Mouse (Mus musculus) kidney, postnatal 4 days (tissue): ENCODE measurements at regions not wholly inside any gene's neighbourhood (a gene's known extent, or its start where the extent isn't known, plus 50 kb on each side); places are given as distances from the start of the nearest gene placed in this dataset.
"Not testable (repeated sequence)": the region's sequence is repeated elsewhere in the genome, so short reads cannot be mapped to it uniquely, and the experiment has no call there.

Experiments used
- DNase-seq, 2 experiments: peaks; one replicate each; pipeline ENCODE4 v3.0.0; 2021; ENCODE audit warnings: mixed read lengths in 2 of 2

DNA sequence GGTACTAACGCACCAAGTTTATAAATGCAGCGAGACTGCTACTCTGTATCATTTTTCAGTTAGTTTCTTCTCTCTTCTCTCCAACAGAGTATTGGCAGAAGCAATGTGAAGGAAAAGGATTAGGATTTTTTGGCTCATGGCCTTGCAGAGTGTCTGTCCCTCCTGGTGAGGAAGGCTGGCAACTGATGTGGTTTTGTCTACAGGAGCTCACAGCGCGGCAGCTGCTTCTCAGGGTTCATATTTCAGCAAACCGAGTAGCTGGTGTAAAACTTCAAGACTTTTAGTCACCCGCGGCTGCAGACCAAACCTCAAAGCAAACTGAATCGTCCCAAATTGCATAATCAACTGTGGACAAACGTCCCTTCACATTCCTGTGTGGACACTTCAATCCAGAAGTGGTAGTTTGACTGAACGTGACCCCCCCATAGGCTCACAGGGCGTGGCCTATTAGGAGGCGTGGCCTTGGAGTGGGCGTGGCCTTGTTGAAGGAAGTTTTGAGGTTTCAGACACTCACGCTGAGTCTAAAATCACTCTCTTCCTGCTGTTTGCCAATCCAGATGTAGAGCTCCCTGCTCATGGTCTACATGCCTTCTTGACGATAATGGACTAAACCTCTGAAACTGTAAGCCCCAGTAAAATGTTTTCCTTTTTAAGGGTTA lies 147.7 kb upstream of the Trpc7 start:
- no peak for DNase-seq

- peak in 1 of 2 experiments; percentile 7 for DNase-seq
These were observed 146.7 kb upstream of the Trpc7 start for GRCm38 (mm10) chr13:57042514-57042913.

DNA sequence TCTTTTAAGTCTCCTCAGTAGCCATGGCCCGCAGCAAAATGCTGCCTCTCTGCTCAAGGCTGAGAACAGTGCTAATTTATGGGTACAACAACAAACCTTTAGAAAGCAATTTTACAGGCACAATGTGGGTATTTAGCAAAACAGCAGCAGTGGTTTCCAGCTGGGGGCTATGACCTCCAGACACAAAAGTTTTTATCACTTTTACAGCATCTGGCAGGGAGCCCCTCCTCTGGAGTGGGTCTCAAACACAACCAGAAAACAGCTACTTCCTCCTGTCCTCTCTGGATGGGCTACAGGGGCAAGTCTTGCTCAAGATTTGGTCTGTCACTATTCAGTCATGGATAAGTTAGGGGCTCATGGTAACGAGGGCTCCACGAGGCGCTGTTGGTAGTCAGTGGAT lies 137.1 kb upstream of the Trpc7 start:
- peak; percentile 17 to 37 for DNase-seq

DNA sequence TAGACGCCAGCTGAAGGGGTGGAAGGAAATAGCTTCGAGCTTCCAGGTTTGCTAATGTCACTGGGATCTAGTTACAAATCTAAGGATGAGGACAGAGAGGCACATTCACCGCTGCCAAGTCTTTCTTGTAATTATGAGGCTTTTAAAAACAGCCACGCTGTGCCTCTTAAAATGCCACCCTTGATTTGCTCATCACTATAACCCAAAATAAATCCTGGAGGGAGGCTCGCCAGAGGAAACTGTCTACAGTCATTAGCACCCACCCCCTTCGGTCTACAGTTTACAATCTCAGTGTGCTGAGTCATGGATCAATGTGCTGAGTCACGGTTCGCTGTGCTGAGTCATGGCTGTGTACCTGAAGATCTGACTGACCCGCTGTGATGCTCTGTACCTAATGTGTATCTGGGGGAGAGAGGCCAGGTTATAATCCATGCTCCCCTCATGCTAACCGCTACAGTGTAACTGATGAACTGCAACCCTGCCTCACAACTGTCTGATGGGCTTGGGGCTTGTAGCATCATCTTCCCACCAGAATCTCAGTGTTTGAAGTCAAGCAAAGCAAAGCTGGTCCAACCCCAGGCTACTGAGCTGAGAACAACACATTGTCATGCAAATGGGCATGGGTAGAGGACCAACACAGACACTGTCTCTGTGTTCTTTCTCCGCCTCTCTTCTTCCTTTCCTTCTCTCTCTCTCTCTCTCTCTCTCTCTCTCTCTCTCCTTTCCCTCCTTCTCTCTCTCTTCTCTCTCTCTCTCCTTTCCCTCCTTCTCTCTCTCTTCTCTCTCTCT lies 122.0 kb upstream of the Trpc7 start:
- DNase-seq, result no peak

GRCm38 (mm10) chr13:57016465-57017272 lies 120.9 kb upstream of the Trpc7 start:
- DNase-seq, result no peak

DNA sequence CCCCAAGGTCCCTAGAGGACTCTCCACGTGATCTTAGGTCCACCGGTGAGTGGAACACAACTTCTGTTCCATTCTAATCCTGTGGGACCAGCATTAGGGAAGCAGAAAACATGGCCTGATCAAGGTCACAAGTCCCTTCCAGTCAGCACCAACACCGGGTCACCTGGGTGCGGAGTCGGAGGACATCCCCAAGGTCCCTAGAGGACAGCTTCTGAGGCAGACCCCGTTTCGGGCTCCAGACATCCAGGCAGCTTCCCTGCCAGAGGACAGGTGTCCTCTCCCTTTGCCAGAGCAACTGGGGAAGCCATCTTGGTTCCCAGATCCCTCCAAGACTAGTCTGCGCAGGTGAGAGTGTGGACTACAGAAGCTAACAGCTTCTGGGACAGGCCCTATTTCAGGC lies 111.4 kb upstream of the Trpc7 start:
- not testable (repeated sequence) for DNase-seq

DNA sequence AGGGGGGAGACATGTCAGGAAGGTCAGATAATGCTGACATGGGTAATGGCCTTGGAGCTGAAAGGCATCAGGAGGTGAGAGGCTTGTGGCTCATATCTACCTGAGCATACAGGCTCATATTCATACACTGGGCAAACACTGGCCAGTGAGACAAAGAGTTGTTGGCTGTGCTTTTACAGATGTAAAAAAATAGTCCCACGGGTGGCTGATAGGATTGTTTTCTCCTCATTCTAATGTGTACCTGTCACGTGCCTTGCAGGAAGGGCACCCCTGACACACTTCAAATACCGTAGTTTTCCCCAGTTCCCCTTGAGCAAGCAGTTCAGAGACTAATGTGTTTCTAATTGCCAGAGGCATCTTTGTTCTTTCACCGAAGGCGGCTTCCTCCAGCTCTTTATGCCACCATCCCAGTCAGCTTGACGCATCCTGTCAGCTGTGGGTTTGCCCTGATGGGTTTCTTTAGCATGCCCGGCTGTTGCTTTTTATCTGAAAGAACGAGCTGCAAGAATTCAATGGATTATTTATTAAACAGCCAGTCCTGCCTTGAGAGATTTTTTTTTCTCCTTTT lies 107.9 kb upstream of the Trpc7 start:
- DNase-seq, result no peak

DNA sequence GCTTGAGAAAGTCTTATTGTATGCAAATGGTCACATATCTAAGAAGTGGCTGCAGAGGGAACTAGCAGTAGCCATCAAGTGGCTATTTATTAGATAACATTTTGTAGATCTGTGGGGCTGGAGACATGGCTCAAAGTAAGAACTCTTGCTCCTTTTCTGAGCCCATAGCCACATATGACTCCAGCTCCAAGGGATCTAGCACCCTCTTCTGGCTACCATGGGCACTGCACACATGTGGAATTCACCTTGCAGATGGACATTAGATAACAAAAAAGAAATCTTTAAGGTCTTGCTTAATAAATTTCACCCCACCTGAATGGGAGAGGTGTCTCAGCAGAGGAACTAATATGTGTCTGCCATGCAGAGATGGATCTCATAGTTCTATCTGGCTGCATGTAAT lies 96.2 kb upstream of the Trpc7 start:
- DNase-seq, result peak; percentile 34

- no peak for DNase-seq
These were observed 78.3 kb upstream of the Trpc7 start for GRCm38 (mm10) chr13:56974063-56974462.

GRCm38 (mm10) chr13:56955358-56955757 lies 59.6 kb upstream of the Trpc7 start:
- peak; percentile 5 to 12 for DNase-seq

DNA sequence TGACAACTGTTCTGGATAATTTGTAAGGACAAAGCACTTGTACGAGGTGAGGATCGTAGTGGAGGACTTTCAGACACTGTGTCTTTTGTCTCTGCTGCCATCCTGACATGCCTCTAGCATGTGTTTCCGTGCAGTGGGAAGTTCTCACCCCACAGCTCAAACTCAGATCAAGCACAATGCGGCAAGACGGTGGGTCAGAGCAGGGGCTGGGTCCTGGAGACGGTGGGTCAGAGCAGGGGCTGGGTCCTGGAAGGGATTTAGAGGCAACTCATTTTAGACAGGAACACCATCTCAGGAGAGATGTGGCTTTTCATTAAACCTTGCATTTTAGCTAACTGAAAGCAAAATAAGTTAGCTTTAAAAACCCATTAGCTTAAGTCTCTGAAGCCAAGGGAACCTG lies 52.3 kb upstream of the Trpc7 start:
- no peak for DNase-seq

GRCm38 (mm10) chr13:56947266-56947665 lies 51.5 kb upstream of the Trpc7 start:
- DNase-seq, result no peak
